Mouse (Mus musculus) cortical plate, adult 2 months (tissue): ENCODE measurements around the gene Rtn4rl1.

Experiments used
- CTCF ChIP-seq: fragments of 200-500 bp; IDR thresholded peaks from 2 replicates; pipeline ENCODE4 v1.5.1; 2011; ENCODE audit warnings: mild to moderate bottlenecking, control low read depth, low read length; ENCODE audit not compliant: insufficient read depth; ENCODE audit errors: extremely low read depth
- POLR2A ChIP-seq: fragments of 200-500 bp; IDR thresholded peaks from 2 replicates; pipeline ENCODE4 v1.6.1; 2011; ENCODE audit warnings: mild to moderate bottlenecking, low read length, control low read depth; ENCODE audit not compliant: insufficient read depth; ENCODE audit errors: extremely low read depth

- TF ChIP-seq POLR2A (no peak), CTCF (peak; percentile 91)
Observed at GRCm38 (mm10) chr11:75290566-75291271, 97.1 kb downstream of the Rtn4rl1 start.
